Mouse (Mus musculus) embryonic facial prominence, embryonic 14.5 days (tissue): ENCODE results near the gene Cd19. TPM values are rescaled to one million over a fixed set of nuclear protein-coding genes. Genes with fewer than 3 reads are reported as not detected.

Experiments used
- ATAC-seq: fragments of 200-750 bp; cut with Nextera tagmentation; 2 replicates; pipeline ENCODE4 v1.8.0; 2017; ENCODE audit warnings: low read depth, moderate number of reproducible peaks, moderate TSS enrichment
- DNase-seq: peaks from one replicate; pipeline ENCODE4 v3.0.0-alpha.2; 2015; ENCODE audit warnings: low spot score
- H3K27ac ChIP-seq: fragments of 300-500 bp; sonication (generic); replicated peaks from 2 replicates; pipeline ENCODE4 v1.5.1; 2014; ENCODE audit warnings: low read depth, mild to moderate bottlenecking, low read length, moderate library complexity
- H3K27me3 ChIP-seq: fragments of 300-500 bp; sonication (generic); replicated peaks from 2 replicates; pipeline ENCODE4 v1.6.1; 2014; ENCODE audit warnings: low read length; ENCODE audit not compliant: control insufficient read depth, insufficient read depth
- H3K36me3 ChIP-seq: fragments of 300-500 bp; sonication (generic); 2 replicates; pipeline ENCODE4 v1.6.1; 2014; ENCODE audit warnings: low read length, mixed read lengths; ENCODE audit not compliant: control insufficient read depth, insufficient read depth
- H3K4me1 ChIP-seq: fragments of 300-500 bp; sonication (generic); 2 replicates; pipeline ENCODE4 v1.6.1; 2014; ENCODE audit warnings: antibody characterized with exemption, low read length; ENCODE audit not compliant: control insufficient read depth, insufficient read depth
- H3K4me2 ChIP-seq: fragments of 300-500 bp; sonication (generic); 2 replicates; pipeline ENCODE4 v1.6.1; 2014; ENCODE audit warnings: low read depth, mild to moderate bottlenecking, low read length, moderate library complexity, mixed read lengths
- H3K4me3 ChIP-seq: fragments of 300-500 bp; sonication (generic); 2 replicates; pipeline ENCODE4 v1.5.1; 2014; ENCODE audit warnings: low read depth, mild to moderate bottlenecking, low read length
- H3K9ac ChIP-seq: fragments of 300-500 bp; sonication (generic); 2 replicates; pipeline ENCODE4 v1.6.1; 2014; ENCODE audit warnings: low read depth, mild to moderate bottlenecking, low read length, moderate library complexity, mixed read lengths
- H3K9me3 ChIP-seq: fragments of 300-500 bp; sonication (generic); 2 replicates; pipeline ENCODE4 v1.6.1; 2016; ENCODE audit warnings: low read length; ENCODE audit not compliant: control insufficient read depth
- WGBS: fragments of 180-500 bp; shearing (Covaris S2); extraction: QIAGEN DNeasy Blood & Tissue Kit; methylation state at CpG from one replicate; pipeline ENCODE4 v1.1.7; 2014; 5-methylcytosine and 5-hydroxymethylcytosine counted together
- polyA plus RNA-seq: library from polyadenylated mRNA; unstranded; fragments of >200 nt; fragmentation: Nextera tagmentation; extraction: Ambion mirVana; gene quantifications from 2 replicates; pipeline ENCODE4 v1.2.1, GENCODE M21; 2014

The Cd19 gene
- polyA plus RNA-seq, 1 experiment from 2014 or later = 0.19 TPM

- no peak overlapping the region for H3K4me2 ChIP-seq
- ATAC-seq (no peak), DNase-seq (no peak)
- no peaks in the 10 kb centered on the region for H3K36me3 ChIP-seq
- no peaks in the 10 kb centered on the region for H3K9me3 ChIP-seq
- H3K4me3 ChIP-seq = no peak overlapping the region
- no peaks in the 10 kb centered on the region for H3K4me1 ChIP-seq
- H3K27ac ChIP-seq = no peak overlapping the region
- H3K27me3 ChIP-seq = no peaks in the 10 kb centered on the region
- 86% methylated on average over 17 of the region's 17 CpGs for WGBS
- H3K9ac ChIP-seq = no peak overlapping the region
These were observed 41.9 kb upstream of the Cd19 start for GRCm38 (mm10) chr7:126456382-126457266.

DNA sequence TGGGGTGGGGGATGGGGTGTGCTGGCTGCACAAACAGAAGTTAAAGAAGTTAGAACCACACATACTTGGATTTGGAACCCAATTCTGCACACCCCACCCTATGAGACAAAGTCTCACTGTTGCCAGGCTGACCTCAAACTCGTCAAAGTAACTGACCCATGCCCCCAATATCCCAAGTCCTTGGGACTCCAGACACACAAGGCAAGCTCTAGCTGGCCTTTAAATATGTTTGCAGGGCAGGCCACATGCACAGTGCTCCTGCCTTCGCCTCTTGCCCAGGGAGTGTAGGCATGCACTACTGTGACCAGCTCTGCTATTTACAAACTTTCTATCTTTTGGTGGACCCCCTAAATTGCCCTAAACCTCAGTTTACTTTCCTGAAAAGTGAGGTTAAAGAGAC, 40.6 kb upstream of the Cd19 start:
- Histone ChIP-seq H3K9me3 (no peaks in the 10 kb centered on the region), H3K27ac (no peak overlapping the region), H3K36me3 (no peaks in the 10 kb centered on the region), H3K9ac (no peak overlapping the region), H3K4me3 (no peak overlapping the region), H3K4me2 (no peak overlapping the region), H3K4me1 (no peaks in the 10 kb centered on the region), H3K27me3 (no peaks in the 10 kb centered on the region)
- DNase-seq (no peak), ATAC-seq (no peak)
- WGBS = 64% methylated on average over 2 of the region's 2 CpGs

DNA sequence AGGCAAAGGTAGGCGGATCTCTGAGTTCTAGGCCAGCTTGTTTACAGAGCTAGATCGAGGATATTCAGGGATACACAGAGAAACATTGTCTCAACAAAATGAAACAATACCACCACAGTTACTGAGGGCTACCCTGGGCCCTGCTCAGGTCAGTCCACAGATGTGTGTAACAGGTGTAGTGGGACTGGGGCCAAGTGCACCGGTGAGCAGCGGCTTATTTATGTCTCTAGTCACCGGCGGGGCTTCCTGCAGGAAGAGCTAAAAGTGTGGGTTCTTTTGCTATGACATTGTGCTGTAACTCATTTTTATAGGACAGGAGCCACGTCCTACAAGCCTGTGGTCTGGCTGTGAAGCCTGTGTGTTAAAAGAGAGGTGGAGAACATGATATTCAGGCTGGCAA, 39.2 kb upstream of the Cd19 start:
- DNase-seq (no peak), ATAC-seq (no peak)
- Histone ChIP-seq H3K36me3 (no peaks in the 10 kb centered on the region), H3K9ac (0 out of 2 replicates have a peak overlapping the region, but pooled peaks have one; percentile 5), H3K27me3 (no peaks in the 10 kb centered on the region), H3K4me3 (no peak overlapping the region), H3K27ac (no peak overlapping the region), H3K4me2 (no peak overlapping the region), H3K4me1 (no peaks in the 10 kb centered on the region), H3K9me3 (no peaks in the 10 kb centered on the region)
- WGBS = 66% methylated on average over 7 of the region's 7 CpGs

GRCm38 (mm10) chr7:126452244-126452643, 37.6 kb upstream of the Cd19 start:
- Histone ChIP-seq H3K4me1 (no peaks in the 10 kb centered on the region), H3K9me3 (no peaks in the 10 kb centered on the region), H3K4me2 (no peak overlapping the region), H3K27me3 (no peaks in the 10 kb centered on the region), H3K27ac (no peak overlapping the region), H3K4me3 (no peak overlapping the region), H3K9ac (no peak overlapping the region), H3K36me3 (peaks cover 8% of the 10 kb centered on the region; the same call in 1 of the 2 replicates)
- no peak for DNase-seq
- WGBS = 94% methylated on average over 3 of the region's 3 CpGs
- ATAC-seq = no peak

DNA sequence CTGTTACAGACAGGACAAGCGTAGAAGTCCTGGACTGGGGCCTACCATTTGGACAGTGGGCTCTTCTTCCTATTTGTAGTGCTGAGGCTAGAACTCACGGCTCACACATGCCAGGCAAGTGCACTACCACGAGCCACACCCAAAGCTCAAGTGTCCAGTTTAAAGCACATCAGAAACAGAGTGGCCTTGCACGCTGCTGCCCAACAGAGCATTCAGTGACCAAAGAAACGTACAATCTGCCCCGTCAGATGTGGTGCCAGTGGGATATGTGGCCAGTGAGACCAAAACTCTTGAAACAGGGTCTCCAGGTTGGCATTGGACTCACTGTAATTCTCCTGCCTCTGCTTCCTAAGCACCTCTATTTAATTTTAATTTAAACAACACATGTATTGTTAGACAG, 36.0 kb upstream of the Cd19 start:
- 89% methylated on average over 6 of the region's 6 CpGs for WGBS
- ATAC-seq = no peak
- no peak for DNase-seq
- no peak overlapping the region for H3K4me2 ChIP-seq
- no peak overlapping the region for H3K27ac ChIP-seq
- H3K27me3 ChIP-seq = no peaks in the 10 kb centered on the region
- H3K9ac ChIP-seq = no peak overlapping the region
- no peak overlapping the region for H3K4me3 ChIP-seq
- H3K4me1 ChIP-seq = no peaks in the 10 kb centered on the region
- H3K9me3 ChIP-seq = no peaks in the 10 kb centered on the region
- peaks cover 24% of the 10 kb centered on the region for H3K36me3 ChIP-seq

- ATAC-seq (no peak), DNase-seq (no peak)
- H3K4me2 ChIP-seq = no peak overlapping the region
- H3K9me3 ChIP-seq = no peaks in the 10 kb centered on the region
- H3K27ac ChIP-seq = no peak overlapping the region
- H3K9ac ChIP-seq = no peak overlapping the region
- 89% methylated on average over 18 of the region's 18 CpGs for WGBS
- H3K27me3 ChIP-seq = no peaks in the 10 kb centered on the region
- H3K36me3 ChIP-seq = peaks cover 30% of the 10 kb centered on the region
- no peak overlapping the region for H3K4me3 ChIP-seq
- H3K4me1 ChIP-seq = no peaks in the 10 kb centered on the region
These were observed 35.3 kb upstream of the Cd19 start for GRCm38 (mm10) chr7:126449991-126450390.

- no peaks in the 10 kb centered on the region for H3K27me3 ChIP-seq
- DNase-seq = no peak
- H3K4me1 ChIP-seq = no peaks in the 10 kb centered on the region
- H3K36me3 ChIP-seq = peaks cover 40% of the 10 kb centered on the region
- no peak for ATAC-seq
- H3K9me3 ChIP-seq = no peaks in the 10 kb centered on the region
- H3K9ac ChIP-seq = no peak overlapping the region
- H3K4me2 ChIP-seq = no peak overlapping the region
- no peak overlapping the region for H3K27ac ChIP-seq
- 91% methylated on average over 19 of the region's 19 CpGs for WGBS
- no peak overlapping the region for H3K4me3 ChIP-seq
These were observed 33.8 kb upstream of the Cd19 start for GRCm38 (mm10) chr7:126448481-126448880.

DNA sequence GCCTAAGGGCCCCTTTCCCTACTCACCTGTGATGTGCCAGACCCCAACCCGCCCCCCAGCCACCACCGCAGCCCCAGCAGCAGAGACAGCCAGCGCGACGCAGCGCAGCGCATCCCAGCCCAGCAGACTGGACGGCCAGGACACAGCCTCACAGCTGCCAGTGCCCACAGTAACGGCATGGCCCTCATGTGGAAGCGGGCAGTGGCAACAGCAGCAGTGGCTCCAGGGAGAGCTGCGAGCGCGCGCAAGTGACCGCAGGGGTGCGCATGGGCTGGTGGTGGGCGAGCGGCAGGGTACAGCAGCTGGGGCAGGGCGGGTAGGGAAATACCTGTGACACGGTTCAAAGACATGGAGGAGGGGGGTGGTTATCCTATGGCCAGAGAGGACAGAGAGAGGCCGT, 31.5 kb upstream of the Cd19 start:
- H3K36me3 ChIP-seq = peaks cover 50% of the 10 kb centered on the region
- no peaks in the 10 kb centered on the region for H3K27me3 ChIP-seq
- DNase-seq (no peak), ATAC-seq (no peak)
- WGBS = 92% methylated on average over 21 of the region's 21 CpGs
- no peak overlapping the region for H3K4me2 ChIP-seq
- H3K4me1 ChIP-seq = no peaks in the 10 kb centered on the region
- H3K9me3 ChIP-seq = no peaks in the 10 kb centered on the region
- no peak overlapping the region for H3K4me3 ChIP-seq
- no peak overlapping the region for H3K27ac ChIP-seq
- H3K9ac ChIP-seq = no peak overlapping the region
